Mouse (Mus musculus) lung, adult 2 months (tissue): ENCODE measurements around the gene Mtss1l. TPM values are rescaled to one million over a fixed set of nuclear protein-coding genes. Genes with fewer than 3 reads are reported as not detected.

Source experiments
- DNase-seq: peaks from one replicate; pipeline ENCODE4 v3.0.0; 2022
- H3K4me1 ChIP-seq: fragments of 200-500 bp; 2 replicates; pipeline ENCODE4 v1.6.1; 2011; ENCODE audit warnings: low read length; ENCODE audit not compliant: control insufficient read depth, insufficient read depth
- H3K4me3 ChIP-seq: fragments of 200-500 bp; replicated peaks from 2 replicates; pipeline ENCODE3; 2011; ENCODE audit warnings: low read depth, mild to moderate bottlenecking, control low read depth, low read length; ENCODE audit errors: extremely low read depth
- CTCF ChIP-seq: fragments of 200-500 bp; IDR thresholded peaks from 2 replicates; pipeline ENCODE4 v1.5.1; 2011; ENCODE audit warnings: mild to moderate bottlenecking, low read length, control low read depth; ENCODE audit not compliant: insufficient read depth
- POLR2A ChIP-seq: fragments of 200-500 bp; IDR thresholded peaks from 2 replicates; pipeline ENCODE4 v1.6.1; 2011; ENCODE audit warnings: low read depth, mild to moderate bottlenecking, control low read depth, low read length, borderline replicate concordance; ENCODE audit errors: extremely low read depth
- WGBS: fragments of 180-500 bp; shearing (Covaris S2); methylation state at CpG from one replicate; pipeline ENCODE4 v1.1.7; 2018; 5-methylcytosine and 5-hydroxymethylcytosine counted together
- polyA plus RNA-seq: library from polyadenylated mRNA; depleted of rRNA; stranded (reverse); fragments of >200 nt; gene quantifications from 2 replicates; pipeline ENCODE4 v1.2.3, GENCODE M21; 2012

Gene Mtss1l
- polyA plus RNA-seq, 1 experiment: 120 TPM

DNA sequence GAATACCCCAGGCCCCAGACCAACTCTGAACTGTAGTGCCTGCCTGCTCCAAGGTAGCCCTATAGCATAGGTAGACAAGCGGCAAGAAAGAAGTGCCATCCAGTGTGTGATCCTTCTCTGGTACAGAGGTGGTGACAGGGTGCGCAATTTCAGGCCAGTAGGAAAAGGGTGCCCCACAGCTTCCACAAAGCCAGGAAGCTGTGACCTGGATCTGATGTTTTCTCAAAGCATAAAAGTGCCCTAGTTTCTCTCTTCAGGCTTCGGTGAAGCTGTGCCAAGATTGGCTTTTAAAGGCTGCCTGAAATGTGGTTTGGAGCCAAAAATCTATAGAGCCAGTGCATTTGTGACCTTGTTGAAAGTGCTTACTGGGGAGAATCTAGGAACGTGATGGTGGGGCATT is 26.4 kb upstream of the Mtss1l start:
- Histone ChIP-seq H3K4me1 (peaks cover 14% of the 10 kb centered on the region), H3K4me3 (no peak overlapping the region)
- TF ChIP-seq POLR2A (no peak), CTCF (no peak)
- 55% methylated on average over 4 of the region's 4 CpGs for WGBS
- DNase-seq: no peak

DNA sequence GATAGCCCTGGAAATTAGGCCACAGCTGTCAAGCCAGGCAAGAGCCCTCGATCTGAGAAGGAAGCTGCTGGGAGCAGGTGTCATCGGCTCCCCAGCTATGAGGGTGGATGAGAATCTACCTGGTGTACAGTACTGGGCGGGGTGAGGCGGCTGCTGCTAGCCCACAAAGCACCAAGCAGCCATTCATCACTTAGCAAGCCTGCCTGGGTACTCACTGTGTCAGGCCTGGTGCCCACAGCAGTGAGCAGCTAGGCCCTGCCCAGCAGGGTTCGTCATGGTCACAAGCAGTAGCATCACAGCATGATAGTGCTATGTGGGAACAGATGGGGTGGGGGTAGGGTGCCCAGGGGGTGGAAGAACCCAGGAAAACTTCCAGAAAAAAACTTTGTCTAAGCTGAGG is 25.8 kb upstream of the Mtss1l start:
- no peak overlapping the region for H3K4me3 ChIP-seq
- WGBS: 85% methylated on average over 5 of the region's 5 CpGs
- H3K4me1 ChIP-seq: peaks cover 11% of the 10 kb centered on the region
- DNase-seq: no peak
- TF ChIP-seq POLR2A (no peak), CTCF (no peak)

DNA sequence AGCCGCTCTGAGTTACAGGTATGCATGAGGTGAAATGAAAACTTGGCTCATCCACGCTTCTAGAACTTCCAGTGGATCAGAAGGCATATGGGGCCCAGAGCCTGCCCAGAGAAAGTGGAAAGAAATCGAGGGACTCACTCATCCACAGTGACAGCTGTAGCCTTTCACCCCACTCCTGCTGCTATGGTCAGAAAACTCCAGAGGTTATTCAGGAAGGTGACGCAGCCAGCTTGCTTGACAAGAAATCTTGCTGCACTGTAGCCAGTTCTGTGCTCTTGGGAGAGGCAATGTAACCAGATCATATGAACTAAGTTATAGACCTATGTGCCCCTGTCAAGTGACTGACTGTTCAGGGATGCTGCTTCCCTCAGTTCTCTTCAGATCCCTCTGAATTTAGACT is 25.2 kb upstream of the Mtss1l start:
- 65% methylated on average over 4 of the region's 4 CpGs for WGBS
- H3K4me1 ChIP-seq: peaks cover 11% of the 10 kb centered on the region
- TF ChIP-seq POLR2A (no peak), CTCF (no peak)
- H3K4me3 ChIP-seq: no peak overlapping the region
- DNase-seq: no peak

DNA sequence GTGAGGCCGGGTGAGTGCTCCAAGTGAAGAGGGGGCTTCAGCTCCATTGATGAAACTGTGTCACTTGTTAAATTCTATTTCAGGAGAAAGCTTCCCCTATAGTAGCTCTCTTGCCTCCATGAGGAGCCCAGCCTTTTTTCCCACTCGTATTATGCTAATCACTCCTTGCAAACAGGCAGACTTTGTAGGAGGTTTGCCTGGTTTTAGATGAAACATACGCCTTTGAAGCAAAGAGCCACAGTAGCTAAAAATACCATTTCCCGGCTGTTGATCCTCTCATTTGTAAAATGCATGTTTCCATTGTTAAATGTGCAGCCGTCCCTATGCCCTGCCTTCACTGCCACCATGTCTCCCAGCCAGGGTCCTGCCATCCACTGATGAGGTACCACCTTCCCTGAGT is 23.7 kb upstream of the Mtss1l start:
- no peak overlapping the region for H3K4me3 ChIP-seq
- 90% methylated on average over 5 of the region's 5 CpGs for WGBS
- H3K4me1 ChIP-seq: peaks cover 11% of the 10 kb centered on the region
- DNase-seq: no peak
- no peak for TF ChIP-seq POLR2A
- no peak for TF ChIP-seq CTCF

GRCm38 (mm10) chr8:110698098-110698497 is 23.2 kb upstream of the Mtss1l start:
- 58% methylated on average over 1 of the region's 1 CpGs for WGBS
- TF ChIP-seq CTCF (no peak), POLR2A (no peak)
- Histone ChIP-seq H3K4me3 (no peak overlapping the region), H3K4me1 (peaks cover 11% of the 10 kb centered on the region)
- no peak for DNase-seq

DNA sequence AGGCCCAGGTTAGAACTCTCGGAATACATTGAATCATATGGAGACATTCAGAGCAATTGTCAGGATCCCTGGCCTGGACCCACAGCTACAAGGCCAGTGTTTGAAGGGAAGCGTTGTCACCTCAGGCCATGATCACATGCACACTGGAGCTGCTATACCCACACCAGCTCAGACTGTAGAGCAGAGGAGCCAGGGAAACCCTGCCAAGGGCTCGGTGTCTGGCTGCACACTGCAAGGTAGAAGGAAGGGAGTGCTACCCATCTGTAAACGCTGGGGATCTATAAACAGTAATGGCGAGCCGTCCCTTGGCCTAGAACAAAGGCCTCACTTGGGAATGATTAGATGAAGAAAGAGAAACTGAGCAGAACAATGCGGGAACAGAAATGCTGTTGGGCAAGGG is 21.8 kb upstream of the Mtss1l start:
- TF ChIP-seq POLR2A (no peak), CTCF (no peak)
- Histone ChIP-seq H3K4me1 (peaks cover 11% of the 10 kb centered on the region), H3K4me3 (no peak overlapping the region)
- DNase-seq: no peak
- WGBS: 67% methylated on average over 7 of the region's 7 CpGs

DNA sequence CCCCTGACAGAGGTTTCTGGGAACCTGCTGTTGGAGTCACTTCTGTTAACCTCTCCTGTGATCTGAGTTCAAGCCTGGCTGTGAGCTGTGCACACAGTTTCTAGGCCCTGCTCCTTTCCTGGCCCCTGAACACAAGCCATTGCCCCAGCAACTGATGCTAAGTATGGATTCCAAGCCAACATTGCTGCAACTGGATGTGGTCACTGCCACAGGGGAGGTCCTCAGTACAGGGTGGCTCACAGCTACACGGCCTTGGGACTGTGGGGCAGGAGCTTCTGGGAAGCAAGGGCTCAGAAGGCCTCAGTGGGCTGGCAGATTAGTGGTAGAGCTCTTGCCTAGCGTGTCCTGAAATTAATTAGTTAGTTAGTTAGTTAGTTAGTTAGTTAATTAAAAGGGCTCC is 20.7 kb upstream of the Mtss1l start:
- no peak overlapping the region for H3K4me3 ChIP-seq
- WGBS: 91% methylated on average over 2 of the region's 2 CpGs
- TF ChIP-seq POLR2A (no peak), CTCF (no peak)
- peaks cover 5% of the 10 kb centered on the region for H3K4me1 ChIP-seq
- no peak for DNase-seq

DNA sequence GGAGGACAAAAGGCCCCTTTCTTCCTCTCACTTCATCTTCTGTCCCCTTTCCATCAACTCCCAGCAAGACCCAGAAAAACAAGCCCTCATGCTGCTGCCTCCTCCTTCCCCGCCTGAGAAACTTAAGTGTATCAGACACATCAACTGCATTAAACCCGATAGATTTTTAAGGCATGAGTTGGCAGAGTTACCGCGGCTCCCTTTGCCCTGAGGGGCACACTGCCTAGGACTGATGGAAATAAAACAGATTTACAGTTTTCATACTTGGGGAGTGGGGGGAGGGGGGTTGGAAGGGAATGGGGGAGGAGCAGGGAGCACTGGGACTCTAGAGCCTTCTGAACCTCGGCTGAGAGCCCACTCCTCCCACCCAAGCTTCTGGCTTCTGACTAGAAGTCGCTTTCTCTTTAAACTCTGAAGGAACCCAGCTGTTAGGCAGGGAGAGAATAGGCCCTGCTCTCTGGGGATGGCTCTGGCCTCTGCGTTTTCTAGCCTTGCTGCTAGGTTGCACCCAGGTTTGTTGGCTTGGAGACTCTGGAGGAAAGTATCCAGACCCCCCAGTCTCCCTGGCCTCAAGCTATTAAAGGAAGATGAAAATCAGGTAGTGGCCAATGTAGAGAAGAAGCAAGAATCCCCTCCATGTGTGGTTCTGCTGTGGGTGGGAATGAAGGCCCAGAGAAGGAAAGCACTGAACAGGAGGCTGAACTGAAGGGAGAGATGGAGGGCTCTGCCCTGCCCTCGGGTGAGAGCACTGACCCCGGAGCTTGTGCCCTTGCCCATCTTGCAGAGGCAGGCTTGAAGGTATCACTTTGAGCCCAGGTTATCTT is 18.4 kb upstream of the Mtss1l start:
- DNase-seq: no peak
- WGBS: 61% methylated on average over 9 of the region's 9 CpGs

GRCm38 (mm10) chr8:110703460-110704061 is 17.7 kb upstream of the Mtss1l start:
- no peak for DNase-seq
- 68% methylated on average over 9 of the region's 9 CpGs for WGBS
- H3K4me3 ChIP-seq: no peak overlapping the region
- TF ChIP-seq POLR2A (no peak), CTCF (no peak)
- H3K4me1 ChIP-seq: no peaks in the 10 kb centered on the region

More for the DNA sequence above, 18.4 kb upstream of the Mtss1l start:
- no peaks in the 10 kb centered on the region for H3K4me1 ChIP-seq
- TF ChIP-seq CTCF (no peak), POLR2A (no peak)
- no peak overlapping the region for H3K4me3 ChIP-seq

- Histone ChIP-seq H3K4me1 (no peaks in the 10 kb centered on the region), H3K4me3 (no peak overlapping the region)
- WGBS: 88% methylated on average over 3 of the region's 3 CpGs
- no peak for DNase-seq
- TF ChIP-seq CTCF: no peak
- TF ChIP-seq POLR2A: no peak
Observed at GRCm38 (mm10) chr8:110704103-110704502, 17.2 kb upstream of the Mtss1l start.
